ENCODE assay signal across 9 mouse cellular contexts in the genomic region with DNA sequence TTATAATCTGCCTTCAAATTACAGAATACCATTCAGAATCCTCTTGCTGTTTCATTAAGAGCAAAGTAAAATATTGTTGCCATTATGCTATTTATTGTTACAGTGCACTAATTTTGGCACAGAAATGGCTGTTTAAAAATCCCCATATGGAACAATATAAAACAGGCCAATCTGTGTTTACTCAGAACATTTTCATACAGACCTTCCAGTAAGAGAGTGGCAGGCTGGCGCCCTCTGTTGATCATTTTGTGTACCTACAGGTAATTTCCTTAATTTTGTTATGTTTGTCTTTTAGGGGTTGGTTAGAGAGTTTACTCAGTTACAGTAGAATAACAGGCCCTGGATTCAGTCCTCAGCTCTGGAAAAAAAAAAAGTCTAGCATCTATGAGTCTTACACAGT. TPM values are rescaled to one million over a fixed set of nuclear protein-coding genes. Genes with fewer than 3 reads are reported as not detected.
DNase-seq lines count a peak whose midpoint lies in the region; ATAC-seq and TF ChIP-seq lines count a peak whose summit lies in the region.
"Had no signal": no experiment of that assay in that cellular context is flagged by ENCODE, and none has a peak within 500 bp of the region (broad histone marks: within the 10 kb centered on the region; RNA-seq: fewer than 3 reads in every experiment).

No protein-coding gene starts in this region.

- no peaks in the 10 kb centered on the region for H3K4me1 ChIP-seq in kidney, postnatal 0 days (replicated peaks; ENCODE audit: insufficient read depth, low read length)
- H3K4me1 ChIP-seq in MEL (ENCODE audit: control insufficient read depth in 1 of 2, insufficient read depth in 2 of 2, low read length in 2 of 2) = no peaks in the 10 kb centered on the region
- 0 out of 2 replicates have a peak, but pooled peaks cover 3% of the 10 kb centered on the region for H3K4me1 ChIP-seq in neural tube, embryonic 15.5 days

- H3K27ac ChIP-seq in kidney, postnatal 0 days = no peak overlapping the region
- H3K27ac ChIP-seq in MEL (ENCODE audit: control insufficient read depth, low read depth, low read length) = no peak overlapping the region
- H3K27ac ChIP-seq in neural tube, embryonic 15.5 days (replicated peaks) = no peak overlapping the region
- H3K27ac ChIP-seq: embryonic facial prominence, embryonic 15.5 days had no signal

- TF ChIP-seq EP300 in MEL (IDR thresholded peaks at IDR 0.05; ENCODE audit: low read depth in 1 of 2, low read length in 2 of 2) = no peak

- no peaks in the 10 kb centered on the region for H3K36me3 ChIP-seq in kidney, postnatal 0 days (ENCODE audit: insufficient read depth, low read length)
- no peaks in the 10 kb centered on the region for H3K36me3 ChIP-seq in MEL (ENCODE audit: control insufficient read depth in 1 of 2, insufficient read depth in 2 of 2, low read length in 2 of 2)
- H3K36me3 ChIP-seq in neural tube, embryonic 15.5 days = no peaks in the 10 kb centered on the region

- no peak overlapping the region for H3K4me2 ChIP-seq in kidney, postnatal 0 days (ENCODE audit: low read length)
- no peak overlapping the region for H3K4me2 ChIP-seq in neural tube, embryonic 15.5 days
- H3K4me2 ChIP-seq: embryonic facial prominence, embryonic 15.5 days had no signal

- no peaks in the 10 kb centered on the region for H3K79me2 ChIP-seq in MEL (ENCODE audit: control insufficient read depth, insufficient read depth, low read length, poor library complexity)

- H3K9ac ChIP-seq in kidney, postnatal 0 days (ENCODE audit: low read depth, low read length) = no peak overlapping the region
- H3K9ac ChIP-seq in MEL (ENCODE audit: control insufficient read depth, low read depth, low read length, poor library complexity, severe bottlenecking) = no peak overlapping the region
- no peak overlapping the region for H3K9ac ChIP-seq in neural tube, embryonic 15.5 days (replicated peaks)
- H3K9ac ChIP-seq: embryonic facial prominence, embryonic 15.5 days had no signal

- ATAC-seq in kidney, postnatal 0 days (replicated peaks; ENCODE audit: low FRiP score, low read depth) = no peak
- no peak for ATAC-seq in neural tube, embryonic 15.5 days (ENCODE audit: low FRiP score)

- H3K27me3 ChIP-seq in kidney, postnatal 0 days (ENCODE audit: insufficient read depth, low read length) = no peaks in the 10 kb centered on the region
- H3K27me3 ChIP-seq in MEL (ENCODE audit: control insufficient read depth in 1 of 2, insufficient read depth in 2 of 2, low read length in 2 of 2) = no peaks in the 10 kb centered on the region
- H3K27me3 ChIP-seq in neural tube, embryonic 15.5 days (replicated peaks) = no peaks in the 10 kb centered on the region
- H3K27me3 ChIP-seq: embryonic facial prominence, embryonic 15.5 days had no signal

- no peak overlapping the region for H3K4me3 ChIP-seq in kidney, postnatal 0 days (replicated peaks; ENCODE audit: low read depth, low read length)
- H3K4me3 ChIP-seq in MEL (ENCODE audit: control insufficient read depth in 1 of 2, insufficient read depth in 1 of 2, low read depth in 2 of 2, low read length in 2 of 2) = no peak overlapping the region
- no peak overlapping the region for H3K4me3 ChIP-seq in neural tube, embryonic 15.5 days (replicated peaks)
- H3K4me3 ChIP-seq: embryonic facial prominence, embryonic 15.5 days had no signal

- 0% methylated on average over 1 of the region's 1 CpGs for WGBS in kidney, postnatal 0 days
- WGBS in neural tube, embryonic 15.5 days = 3% methylated on average over 1 of the region's 1 CpGs

- H3K9me3 ChIP-seq in kidney, postnatal 0 days (replicated peaks; ENCODE audit: low read length) = no peaks in the 10 kb centered on the region
- H3K9me3 ChIP-seq in MEL (replicated peaks; ENCODE audit: insufficient read depth, low read length) = no peaks in the 10 kb centered on the region
- no peaks in the 10 kb centered on the region for H3K9me3 ChIP-seq in neural tube, embryonic 15.5 days (replicated peaks)
- H3K9me3 ChIP-seq: embryonic facial prominence, embryonic 15.5 days had no signal

- TF ChIP-seq CTCF in kidney, postnatal 0 days (IDR thresholded peaks at IDR 0.05; ENCODE audit: low read depth) = peak; percentile 89
- TF ChIP-seq CTCF in MEL (IDR thresholded peaks at IDR 0.05 in 2 of 3, conservative IDR thresholded peaks at IDR 0.05 in 1 of 3; ENCODE audit: control insufficient read depth in 1 of 3, insufficient read depth in 1 of 3, low read depth in 2 of 3, low read length in 3 of 3, poor library complexity in 1 of 3, severe bottlenecking in 1 of 3) = peak; percentile 15 to 68 (median 48); a peak in 5 of 6 replicates

- TF ChIP-seq POLR2A in MEL (IDR thresholded peaks at IDR 0.05; ENCODE audit: control insufficient read depth in 1 of 2, insufficient read depth in 1 of 2, low read depth in 1 of 2, low read length in 2 of 2, poor library complexity in 1 of 2) = no peak

- peak; percentile 53 for DNase-seq in adrenal gland, postnatal 14 days
- DNase-seq in adrenal gland, adult 2 months = no peak
- peak; percentile 84 for DNase-seq in kidney, postnatal 0 days (ENCODE audit: low spot score)
- no peak for DNase-seq in kidney, adult 8-10 months
- DNase-seq in MEL (ENCODE audit: low read depth, low spot score) = peak; percentile 56
- peak; percentile 64 for DNase-seq in lung, postnatal 10 days
- no peak for DNase-seq in right cerebral cortex, adult 18-20 months

- peak; percentile 59 for TF ChIP-seq RAD21 in MEL (IDR thresholded peaks at IDR 0.05; ENCODE audit: low read depth, low read length)

TF ChIP-seq in MEL, 35 proteins besides CTCF, POLR2A, EP300 and RAD21:
- TF ChIP-seq SMC3 (IDR thresholded peaks at IDR 0.05; ENCODE audit: low read depth, low read length) (peak; percentile 48), ETS1 (IDR thresholded peaks at IDR 0.05; ENCODE audit: low read depth, low read length) (no peak), ZC3H11A (IDR thresholded peaks at IDR 0.05; ENCODE audit: low read depth, low read length) (0 out of 2 replicates have a peak, but pooled peaks have one; percentile 43)

RNA-seq across cellular contexts. Expression of gene Rtkn2, which starts 16.8 kb away (rescaled TPM):
- 0.89 and 1.2 TPM in 2 replicates for total RNA-seq in adrenal gland, postnatal 14 days (2021)
- under 1 TPM; 0.14 to 0.26 TPM for total RNA-seq in adrenal gland, adult 2 months (2021)
- not detected in 2 replicates for polyA plus RNA-seq in adrenal gland, adult 2 months (2012; rRNA removed)
- 4.4 and 5.2 TPM in 2 replicates for polyA plus RNA-seq in kidney, postnatal 0 days (2015; fragmentation: Nextera tagmentation; extraction: Ambion mirVana)
- 1.1 and 1.3 TPM in 2 replicates for total RNA-seq in MEL (2012; rRNA removed)
- 1 to 10 TPM in 1 of 2 experiments, not detected in 1; 1.3 TPM for polyA plus RNA-seq in MEL (2012; ENCODE audit: insufficient read depth in 1 of 2, insufficient read length in 2 of 2, low read depth in 1 of 2, low replicate concordance in 2 of 2, missing spikeins in 1 of 2)
- polyA plus RNA-seq in neural tube, embryonic 15.5 days (2015; fragmentation: Nextera tagmentation; extraction: Ambion mirVana) = 2.6 and 4.3 TPM in 2 replicates

Comparison
In these comparisons a context has a peak if more than half of its experiments do, and no peak if none do; other contexts are left out.
1. DNase-seq: peak in adrenal gland, postnatal 14 days (single experiment), kidney, postnatal 0 days (single experiment), MEL (single experiment) and lung, postnatal 10 days (single experiment); none in adrenal gland, adult 2 months (single experiment), kidney, adult 8-10 months (0 of 2) and right cerebral cortex, adult 18-20 months (single experiment).